Mouse (Mus musculus): ENCODE results near the gene Nprl2.

GRCm38 (mm10) chr9:107594281-107595062, 52.4 kb downstream of the Nprl2 start:
- TF ChIP-seq CTCF (IDR thresholded peaks at IDR 0.05; ENCODE audit: low read depth) (no peak), EP300 (IDR thresholded peaks at IDR 0.05; ENCODE audit: low read depth) (no peak)
